In genomic region chr6:4602012-4602411, GRCm38 (mm10) we compare ENCODE assay signal across 8 mouse cellular contexts. TPM values are rescaled to one million over a fixed set of nuclear protein-coding genes. Genes with fewer than 3 reads are reported as not detected.
DNase-seq lines count a peak whose midpoint lies in the region; ATAC-seq and TF ChIP-seq lines count a peak whose summit lies in the region.

No protein-coding gene starts in this region.

- TF ChIP-seq POLR2A in MEL (IDR thresholded peaks at IDR 0.05; ENCODE audit: control insufficient read depth in 1 of 2, insufficient read depth in 1 of 2, low read depth in 1 of 2, low read length in 2 of 2, poor library complexity in 1 of 2): no peak

- H3K4me3 ChIP-seq in heart, embryonic 14.5 days (ENCODE audit: control insufficient read depth in 1 of 2, insufficient read depth in 1 of 2, low read depth in 1 of 2, low read length in 2 of 2): peak overlapping the region in 1 of 2 experiments; percentile 84; a peak in 2 of 4 replicates
- H3K4me3 ChIP-seq in MEL (ENCODE audit: control insufficient read depth in 1 of 2, insufficient read depth in 1 of 2, low read depth in 2 of 2, low read length in 2 of 2) (peak overlapping the region; percentile 70 to 85), macrophage (ENCODE audit: inconsistent target) (peak overlapping the region; percentile 33)
- peak overlapping the region; percentile 78 for H3K4me3 ChIP-seq in hindbrain, embryonic 10.5 days

- TF ChIP-seq EP300 in MEL (IDR thresholded peaks at IDR 0.05; ENCODE audit: low read depth in 1 of 2, low read length in 2 of 2): no peak

- peaks cover 6 to 21% of the 10 kb centered on the region in 2 experiments for H3K4me1 ChIP-seq in heart, embryonic 14.5 days (ENCODE audit: control insufficient read depth in 2 of 2, insufficient read depth in 2 of 2, low read length in 2 of 2)
- H3K4me1 ChIP-seq in MEL (ENCODE audit: control insufficient read depth in 1 of 2, insufficient read depth in 2 of 2, low read length in 2 of 2): peaks cover 0 to 12% of the 10 kb centered on the region in 2 experiments; a peak in 3 of 4 replicates
- peaks cover 62% of the 10 kb centered on the region for H3K4me1 ChIP-seq in hindbrain, embryonic 10.5 days (replicated peaks)

- no peak overlapping the region for H3K27ac ChIP-seq in heart, embryonic 14.5 days (replicated peaks in 1 of 2; ENCODE audit: control insufficient read depth in 1 of 2, insufficient read depth in 1 of 2, low read depth in 2 of 2, low read length in 2 of 2)
- peak overlapping the region; percentile 56; the same call in 1 of the 2 replicates for H3K27ac ChIP-seq in MEL (ENCODE audit: control insufficient read depth, low read depth, low read length)
- peak overlapping the region; percentile 99 for H3K27ac ChIP-seq in hindbrain, embryonic 10.5 days
- H3K27ac ChIP-seq in macrophage: no peak overlapping the region

- TF ChIP-seq CTCF in MEL (IDR thresholded peaks at IDR 0.05 in 2 of 3, conservative IDR thresholded peaks at IDR 0.05 in 1 of 3; ENCODE audit: control insufficient read depth in 1 of 3, insufficient read depth in 1 of 3, low read depth in 2 of 3, low read length in 3 of 3, poor library complexity in 1 of 3, severe bottlenecking in 1 of 3): no peak

- no peaks in the 10 kb centered on the region for H3K9me3 ChIP-seq in heart, embryonic 14.5 days (ENCODE audit: control insufficient read depth, low read length)
- H3K9me3 ChIP-seq in MEL (replicated peaks; ENCODE audit: insufficient read depth, low read length): no peaks in the 10 kb centered on the region
- H3K9me3 ChIP-seq in hindbrain, embryonic 10.5 days: no peaks in the 10 kb centered on the region

- no peak for ATAC-seq in heart, embryonic 14.5 days (ENCODE audit: insufficient number of reproducible peaks, insufficient read depth, low FRiP score, low read depth)

- intact Hi-C loops in gastrocnemius, postnatal 14 days (cut with DNase I; ENCODE audit: low total_unique reads): no loop called here

- DNase-seq in heart, postnatal 4 days: no peak
- peak; percentile 26 for DNase-seq in MEL (ENCODE audit: low read depth, low spot score)
- DNase-seq in hindbrain, embryonic 10.5 days (ENCODE audit: low spot score): no peak
- DNase-seq in cerebellum, postnatal 4 days (ENCODE audit: low spot score in 2 of 2): no peak
- DNase-seq in ovary, postnatal 14 days (ENCODE audit: low spot score): no peak
- no peak for DNase-seq in gastrocnemius, postnatal 14 days

- peaks cover 18% of the 10 kb centered on the region for H3K79me2 ChIP-seq in MEL (ENCODE audit: control insufficient read depth, insufficient read depth, low read length, poor library complexity)
- peaks cover 47% of the 10 kb centered on the region; the same call in 1 of the 2 replicates for H3K79me2 ChIP-seq in macrophage (ENCODE audit: inconsistent target)

- H3K4me2 ChIP-seq in heart, embryonic 14.5 days (ENCODE audit: low read length): peak overlapping the region; percentile 81

- no peaks in the 10 kb centered on the region for H3K36me3 ChIP-seq in heart, embryonic 14.5 days (ENCODE audit: control insufficient read depth, insufficient read depth, low read length)
- H3K36me3 ChIP-seq in MEL (ENCODE audit: control insufficient read depth in 1 of 2, insufficient read depth in 2 of 2, low read length in 2 of 2) (peaks cover 0 to 20% of the 10 kb centered on the region in 2 experiments; a peak in 2 of 4 replicates), macrophage (ENCODE audit: inconsistent target) (no peaks in the 10 kb centered on the region)
- H3K36me3 ChIP-seq in hindbrain, embryonic 10.5 days: no peaks in the 10 kb centered on the region

- WGBS in heart, embryonic 14.5 days: 84% methylated on average over 5 of the region's 5 CpGs
- WGBS in hindbrain, embryonic 10.5 days: 70% methylated on average over 5 of the region's 5 CpGs
- WGBS in macrophage (ENCODE audit: missing documents): 94% methylated on average over 5 of the region's 5 CpGs

- H3K27me3 ChIP-seq in heart, embryonic 14.5 days (ENCODE audit: control insufficient read depth, insufficient read depth, low read length): no peaks in the 10 kb centered on the region
- peaks cover 2 to 4% of the 10 kb centered on the region in 2 experiments; a peak in 1 of 4 replicates for H3K27me3 ChIP-seq in MEL (ENCODE audit: control insufficient read depth in 1 of 2, insufficient read depth in 2 of 2, low read length in 2 of 2)
- no peaks in the 10 kb centered on the region for H3K27me3 ChIP-seq in hindbrain, embryonic 10.5 days (ENCODE audit: insufficient read depth, poor library complexity, severe bottlenecking)

- TF ChIP-seq RAD21 in MEL (IDR thresholded peaks at IDR 0.05; ENCODE audit: low read depth, low read length): no peak

- H3K9ac ChIP-seq in heart, embryonic 14.5 days (ENCODE audit: low read length): peak overlapping the region; percentile 96
- H3K9ac ChIP-seq in MEL (ENCODE audit: control insufficient read depth, low read depth, low read length, poor library complexity, severe bottlenecking): peak overlapping the region; percentile 92

TF ChIP-seq in MEL, 35 proteins besides CTCF, POLR2A, EP300 and RAD21:
- 0 out of 2 replicates have a peak, but pooled peaks have one; percentile 3 for TF ChIP-seq MYC (IDR thresholded peaks at IDR 0.05; ENCODE audit: low read depth, low read length)
- TF ChIP-seq ZKSCAN1 (IDR thresholded peaks at IDR 0.05; ENCODE audit: low read depth, low read length): no peak

RNA-seq across cellular contexts. Expression of gene Casd1, which starts 1.4 kb away (rescaled TPM):
- 37.6 and 40.3 TPM in 2 replicates for polyA plus RNA-seq in heart, embryonic 14.5 days (2014; fragmentation: Nextera tagmentation; extraction: Ambion mirVana)
- total RNA-seq in heart, postnatal 4 days (2021): 10 to 100 TPM; 34.5 to 34.6 TPM
- total RNA-seq in MEL (2012; rRNA removed): 11.0 and 12.3 TPM in 2 replicates
- 10 to 100 TPM in 1 of 2 experiments, not detected in 1; 12.6 TPM for polyA plus RNA-seq in MEL (2012; ENCODE audit: insufficient read depth in 1 of 2, insufficient read length in 2 of 2, low read depth in 1 of 2, low replicate concordance in 2 of 2, missing spikeins in 1 of 2)
- 33.8 and 36.4 TPM in 2 replicates for polyA plus RNA-seq in hindbrain, embryonic 10.5 days (2016; fragmentation: Nextera tagmentation; extraction: Ambion mirVana)
- total RNA-seq in macrophage (2018; cell fraction: chromatin; rRNA removed): 10 to 100 TPM in 23 of 26 experiments, 1 to 10 TPM in 3; 5.8 to 30.0 (median 17.5) TPM
- 10 to 100 TPM; 14.8 to 28.2 (median 18.4) TPM for total RNA-seq in macrophage (2018; cell fraction: cytosol; rRNA removed)
- 10 to 100 TPM in 25 of 26 experiments, 1 to 10 TPM in 1; 8.0 to 42.7 (median 27.2) TPM for total RNA-seq in macrophage (2018; cell fraction: nucleus; rRNA removed)
- polyA plus RNA-seq in macrophage (2018): 16.1 to 21.4 TPM (median 18.6 TPM) in 3 replicates
- total RNA-seq in gastrocnemius, postnatal 14 days (2021): 10 to 100 TPM; 18.3 to 18.4 TPM

Comparison
In these comparisons a context has a peak if more than half of its experiments do, and no peak if none do; other contexts are left out.
1. H3K27ac ChIP-seq: peak in MEL (single experiment) and hindbrain, embryonic 10.5 days (single experiment); none in heart, embryonic 14.5 days (0 of 2) and macrophage (single experiment).